Mouse (Mus musculus): Measurements from ENCODE around the gene Pfdn6.
A peak's percentile ranks its signal among the peaks of the same experiment; 100 is the strongest.
"Not testable (repeated sequence)": the region's sequence is repeated elsewhere in the genome, so short reads cannot be mapped to it uniquely, and the experiment has no call there.

Pfdn6 gene

DNA sequence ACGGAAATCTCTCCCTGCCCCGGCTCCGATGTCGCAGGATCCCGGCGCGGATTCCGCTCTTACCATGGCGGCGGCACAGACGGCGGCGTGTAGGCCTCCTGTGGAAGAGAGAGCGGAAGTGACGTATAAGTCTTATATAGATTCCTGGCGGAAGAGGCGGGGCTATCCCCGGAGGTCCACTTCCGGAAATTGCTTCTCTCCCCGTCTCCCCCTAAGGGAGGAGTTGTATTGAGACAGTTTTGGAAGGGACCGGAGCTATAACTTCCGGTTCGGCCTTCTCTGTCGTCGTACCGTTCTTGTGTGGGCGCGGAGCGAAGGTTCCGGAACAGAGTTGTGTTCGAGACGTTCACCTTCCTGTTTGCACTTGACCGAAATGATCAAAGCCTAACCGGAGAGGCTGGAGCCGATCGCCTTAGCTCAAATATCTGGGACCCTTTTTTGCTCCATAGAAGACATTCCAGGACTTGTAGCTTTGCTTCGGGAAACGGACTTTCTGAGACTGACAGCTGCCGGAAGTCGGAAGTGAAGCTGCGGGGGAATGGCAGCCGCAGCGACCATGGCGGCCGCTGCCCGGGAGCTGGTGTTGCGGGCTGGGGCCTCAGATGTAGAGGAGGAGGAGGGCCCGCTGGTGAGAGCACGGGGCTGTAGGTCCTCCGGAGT, 15.5 kb upstream of the Pfdn6 start, which contains the start of the genes Vps52 and Rps18:
TSS of gene Vps52 (plus strand) at position 258 of the 660 bp plus-strand sequence.
TSS of gene Rps18 (minus strand) at position 447 of the 660 bp plus-strand sequence.
- peak; percentile 95 for DNase-seq (ENCODE audit: low spot score)

DNA sequence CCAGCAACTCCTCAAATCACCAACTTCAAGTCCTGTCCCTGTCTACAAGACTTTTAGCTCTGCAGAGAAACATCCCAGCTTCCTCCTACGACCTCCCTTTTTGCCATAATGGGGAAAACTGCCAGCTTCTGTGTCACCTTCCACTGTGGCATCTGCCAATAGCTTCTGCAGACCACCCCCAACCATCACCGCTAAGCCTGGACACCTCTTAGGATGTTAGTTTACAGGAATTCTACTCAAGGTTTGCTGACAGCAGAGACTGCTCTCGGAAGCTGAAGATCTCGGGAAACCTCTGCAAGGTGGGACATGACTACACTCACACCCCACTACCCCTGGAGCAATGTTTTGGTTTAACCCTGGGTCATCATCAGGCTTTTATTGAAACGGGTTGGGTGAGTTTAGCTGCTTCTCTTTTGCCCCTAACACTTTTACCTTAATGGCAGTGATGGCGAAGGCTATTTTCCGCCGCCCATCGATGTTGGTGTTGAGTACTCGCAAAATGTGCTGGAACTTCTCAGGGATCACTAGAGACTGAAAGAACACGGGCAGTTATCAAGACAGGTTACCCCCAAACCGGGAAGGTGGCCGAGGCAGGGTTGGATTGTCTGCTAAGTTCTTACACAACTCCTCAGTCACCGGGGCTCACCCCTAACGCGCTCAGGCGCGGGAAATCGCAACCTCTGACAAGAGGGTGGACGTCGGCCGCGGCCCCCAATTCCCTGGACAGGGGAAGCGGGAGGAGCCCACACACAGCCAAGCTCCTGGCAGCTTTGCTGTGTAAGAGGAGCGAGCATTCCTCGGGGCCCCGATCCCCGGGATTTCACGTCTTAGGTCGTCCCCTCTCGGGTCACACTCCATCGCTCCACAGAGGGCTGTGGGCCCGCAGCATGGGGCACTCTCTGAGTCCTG, 14.8 kb upstream of the Pfdn6 start:
- no peak for DNase-seq (ENCODE audit: low spot score)

DNA sequence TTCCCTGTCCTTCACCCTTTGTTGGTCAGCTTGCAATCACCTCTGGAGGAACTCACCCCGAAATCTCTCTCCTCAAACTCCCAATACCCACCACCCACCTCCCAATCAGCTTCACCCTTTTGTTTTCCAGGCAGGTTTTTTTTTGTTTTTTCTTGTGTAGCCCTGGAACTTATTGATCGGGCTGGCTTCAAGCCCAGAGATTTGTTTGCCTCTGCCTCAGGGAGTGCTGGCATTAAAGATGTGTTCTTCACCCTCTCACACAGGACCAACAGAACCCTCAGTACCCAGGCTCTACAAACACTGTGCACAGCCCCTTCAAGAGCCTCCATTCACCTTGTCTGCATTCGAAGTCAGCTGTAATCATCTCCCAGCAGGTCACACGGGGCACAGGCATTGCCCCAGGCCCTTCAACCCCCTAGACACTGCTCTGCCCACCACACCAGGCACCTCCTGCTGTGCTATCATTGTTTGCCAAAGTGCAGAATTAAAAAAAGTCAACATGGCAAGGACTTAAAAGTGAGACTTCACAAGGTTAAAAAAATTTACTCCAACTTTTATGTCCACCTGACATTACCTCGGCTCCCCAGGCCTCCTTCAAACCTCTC, 13.9 kb upstream of the Pfdn6 start:
- no peak for DNase-seq (ENCODE audit: low spot score)

DNA sequence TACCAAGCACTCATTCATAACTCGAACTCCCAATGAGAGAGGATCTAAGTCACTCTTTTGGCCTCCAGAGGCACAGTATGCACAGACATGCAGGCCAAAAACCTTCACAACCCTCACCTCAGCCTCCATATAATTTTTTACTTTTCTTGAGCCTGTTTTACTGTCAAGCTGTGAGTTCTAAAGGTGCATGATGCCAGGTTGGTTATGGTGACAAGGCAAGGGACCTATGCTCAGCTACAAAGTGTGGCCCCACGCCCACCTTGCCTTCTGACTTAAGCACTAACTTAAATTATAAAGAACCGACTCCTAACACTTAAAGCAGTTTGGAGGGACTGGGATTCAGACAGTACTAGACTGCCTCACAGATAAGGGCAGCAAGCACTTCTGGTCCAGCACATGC, 13.2 kb upstream of the Pfdn6 start:
- DNase-seq (ENCODE audit: low spot score): no peak

DNA sequence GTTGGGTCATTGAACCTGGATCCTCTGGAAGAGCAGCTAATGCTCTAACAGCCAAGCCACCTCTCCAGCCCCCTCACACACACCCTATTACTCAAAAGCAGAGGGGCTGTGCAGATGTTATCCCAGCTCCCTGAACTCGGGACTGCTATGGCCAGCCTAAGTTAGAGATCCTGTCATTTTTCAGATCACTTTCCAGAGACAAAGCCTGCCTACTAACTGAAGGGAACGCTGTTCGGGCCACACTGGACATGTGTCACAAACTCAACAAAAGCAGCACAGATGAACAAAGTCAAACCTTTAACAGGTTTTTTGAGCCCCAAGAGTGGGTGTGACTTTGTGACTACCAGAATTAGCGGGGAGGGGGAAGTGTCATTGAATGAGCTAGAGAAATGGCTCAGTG, 12.7 kb upstream of the Pfdn6 start:
- no peak for DNase-seq (ENCODE audit: low spot score)

DNA sequence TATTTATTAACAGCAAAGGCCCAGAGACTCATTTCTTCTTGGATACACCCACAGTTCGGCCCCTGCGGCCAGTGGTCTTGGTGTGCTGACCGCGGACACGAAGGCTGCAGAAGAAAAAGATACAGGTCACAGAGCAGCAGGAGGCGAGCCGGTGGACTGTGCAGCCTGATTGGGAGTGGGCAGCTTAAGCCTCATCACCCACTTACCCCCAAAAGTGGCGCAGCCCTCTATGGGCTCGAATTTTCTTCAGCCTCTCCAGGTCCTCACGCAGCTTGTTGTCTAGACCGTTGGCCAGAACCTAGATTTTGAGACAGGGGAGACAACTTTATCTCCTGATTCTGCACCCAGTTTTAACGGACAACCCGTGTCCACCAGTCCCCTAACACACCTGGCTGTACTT, 11.9 kb upstream of the Pfdn6 start:
- DNase-seq (ENCODE audit: low spot score): not testable (repeated sequence)

DNA sequence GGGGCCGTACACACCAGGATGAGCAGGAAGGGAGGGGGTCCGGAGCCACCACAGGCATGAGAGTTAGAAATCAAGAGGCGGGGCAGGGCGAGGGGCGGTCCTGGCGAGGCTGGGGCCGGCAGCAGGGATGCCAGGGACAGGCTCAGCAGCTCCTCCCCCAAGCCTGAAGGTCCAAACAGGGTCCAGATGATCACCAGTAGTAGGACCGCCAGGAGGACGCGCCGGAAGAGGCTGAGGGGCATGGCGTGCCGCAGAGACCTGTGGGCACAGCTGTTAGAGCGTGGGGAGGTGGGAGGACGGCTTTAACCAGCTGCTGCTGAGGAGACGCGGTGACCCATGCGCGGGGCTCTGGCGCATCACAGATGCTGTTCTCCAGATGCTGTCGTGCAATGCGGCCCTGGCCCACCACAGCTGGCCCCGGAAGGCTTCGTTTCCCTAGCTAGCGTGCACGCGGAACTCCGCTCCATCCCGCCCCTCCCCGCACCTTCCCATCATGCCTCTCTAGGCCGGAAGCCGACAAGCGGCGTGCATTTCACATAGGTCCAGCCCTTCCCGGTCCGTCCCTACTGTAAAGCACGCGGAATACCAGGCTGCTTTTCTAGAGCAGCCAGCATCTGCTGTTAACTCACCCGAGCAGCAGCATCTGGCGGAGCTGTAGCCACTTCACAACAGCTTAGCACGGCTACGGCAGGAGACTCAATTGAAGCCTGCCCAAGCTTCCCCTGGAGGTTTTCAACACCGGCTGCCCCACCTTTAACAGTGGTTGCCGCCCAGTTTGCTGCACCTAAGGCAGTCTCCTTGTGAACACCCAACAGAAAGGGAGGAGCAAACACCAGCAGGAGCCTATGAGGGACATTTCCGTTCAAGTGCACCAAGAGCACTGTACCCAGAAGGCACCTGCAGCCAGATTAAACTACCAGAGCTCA, 11.1 kb upstream of the Pfdn6 start, which contains the start of gene B3galt4:
TSS of gene B3galt4 (minus strand) at position 468 of the 926 bp plus-strand sequence.
- peak; percentile 69 for DNase-seq (ENCODE audit: low spot score)

DNA sequence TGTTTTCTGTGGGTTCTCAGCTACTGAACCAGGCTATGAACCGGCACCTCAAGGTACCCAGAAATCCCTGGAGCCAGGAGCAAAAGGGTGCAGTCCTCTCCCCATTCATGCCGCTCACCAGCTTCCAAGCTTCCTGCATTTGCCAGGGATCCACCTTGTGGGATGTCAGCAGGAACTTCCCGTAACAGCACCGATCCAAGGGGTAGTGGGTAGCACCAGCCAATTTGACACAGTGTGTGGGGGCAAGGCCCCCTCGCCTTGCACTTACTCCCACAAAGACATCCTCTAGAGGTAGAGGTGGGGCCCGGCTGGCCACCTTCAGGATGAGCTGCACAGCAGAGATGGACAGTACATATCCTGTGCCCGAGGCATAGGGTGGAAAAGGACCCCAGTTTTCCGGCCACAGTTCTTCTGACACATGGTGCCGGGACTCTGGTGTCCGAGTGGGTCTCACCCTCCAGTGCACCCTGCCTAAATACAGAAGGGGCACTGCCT, 10.0 kb upstream of the Pfdn6 start:
- no peak for DNase-seq (ENCODE audit: low spot score)

DNA sequence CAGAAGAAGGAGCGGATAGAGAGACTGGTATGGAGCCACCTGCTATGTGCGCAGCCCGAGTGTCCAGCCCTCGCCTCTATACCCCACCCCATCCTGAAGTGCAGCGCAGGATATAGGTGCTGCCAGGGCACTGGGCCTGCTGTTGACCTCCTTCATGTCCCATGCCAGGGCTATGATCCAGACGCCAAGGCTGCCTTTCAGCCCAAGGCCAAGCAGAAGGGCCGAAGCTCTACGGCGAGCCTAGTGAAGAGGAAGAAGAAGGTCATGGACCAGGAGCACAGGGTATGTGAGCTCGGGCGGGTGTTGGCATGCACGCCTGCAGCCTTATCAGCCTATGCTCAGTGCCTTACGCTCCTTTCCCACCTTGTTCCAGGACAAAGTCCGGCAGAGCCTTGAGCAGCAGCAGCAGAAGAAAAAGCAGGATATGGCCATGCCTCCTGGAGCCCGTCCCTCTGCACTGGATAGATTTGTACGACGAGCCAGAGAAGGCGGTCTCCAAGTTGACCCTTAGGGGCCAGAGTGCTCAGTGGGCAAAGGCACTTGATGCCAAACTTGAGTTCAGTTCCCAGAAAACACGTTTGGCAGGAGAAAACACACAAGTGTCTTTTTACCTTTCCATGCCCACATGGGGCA, 8.9 kb upstream of the Pfdn6 start:
- DNase-seq (ENCODE audit: low spot score): no peak

DNA sequence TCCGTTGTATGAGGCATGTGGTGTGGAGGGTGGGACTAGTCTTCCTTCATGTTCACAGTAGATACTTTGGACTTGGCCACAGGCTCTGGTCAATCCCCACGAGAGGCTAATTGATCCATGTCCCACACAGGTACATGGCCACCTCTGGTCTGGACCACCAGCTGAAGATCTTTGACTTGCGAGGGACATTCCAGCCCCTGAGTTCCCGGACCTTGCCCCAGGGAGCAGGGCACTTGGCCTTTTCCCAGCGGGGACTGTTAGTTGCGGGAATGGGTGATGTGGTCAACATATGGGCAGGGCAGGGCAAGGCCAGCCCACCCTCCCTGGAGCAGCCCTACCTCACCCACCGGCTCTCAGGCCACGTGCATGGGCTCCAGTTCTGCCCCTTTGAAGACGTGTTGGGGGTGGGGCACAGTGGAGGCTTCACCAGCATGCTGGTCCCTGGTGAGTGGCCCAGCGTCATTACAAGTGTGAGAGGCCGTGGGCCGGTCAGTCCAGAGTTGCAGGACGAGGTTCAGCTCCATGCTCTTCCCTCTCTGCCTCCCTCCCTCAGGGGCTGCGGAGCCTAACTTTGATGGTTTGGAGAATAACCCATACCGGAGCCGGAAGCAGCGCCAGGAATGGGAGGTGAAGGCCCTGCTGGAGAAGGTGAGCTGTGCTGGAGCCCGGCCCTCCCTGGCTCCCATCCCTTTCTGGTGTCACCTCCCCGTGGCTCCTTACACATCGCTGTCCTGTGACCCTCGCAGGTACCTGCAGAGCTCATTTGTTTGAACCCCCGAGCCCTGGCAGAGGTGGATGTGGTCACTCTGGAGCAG, 8.2 kb upstream of the Pfdn6 start:
- DNase-seq (ENCODE audit: low spot score): no peak

DNA sequence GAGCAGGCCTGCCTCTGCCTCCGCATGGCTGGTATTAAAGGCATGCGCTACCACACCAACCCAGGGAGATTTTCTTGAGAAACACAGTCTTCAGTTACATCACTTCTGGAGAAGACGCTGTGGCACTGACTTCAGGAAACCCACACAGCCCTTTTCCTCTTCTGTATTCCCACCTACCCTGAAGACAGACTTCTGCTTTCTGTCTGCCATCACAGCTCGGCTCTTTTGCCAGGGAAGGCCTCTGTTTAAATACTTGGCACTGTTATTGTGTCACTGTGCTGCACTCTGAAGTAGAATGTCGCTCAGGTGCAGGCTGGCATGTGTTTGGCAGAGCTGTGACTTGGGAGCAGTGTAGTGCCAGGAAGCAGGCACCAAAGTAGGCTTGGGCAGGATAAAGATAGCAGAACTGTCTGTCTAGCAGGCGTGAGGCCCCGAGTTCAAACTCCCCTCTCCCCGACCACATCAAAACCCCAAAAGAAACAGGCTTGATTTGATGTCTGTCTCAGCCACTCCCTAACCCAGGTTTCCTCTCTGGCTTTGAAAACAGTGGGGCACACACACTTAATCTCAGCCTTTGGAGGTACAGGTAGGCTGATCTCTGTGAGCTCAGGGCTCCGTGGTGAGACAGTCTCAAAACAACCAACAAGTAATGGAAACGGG, 7.4 kb upstream of the Pfdn6 start:
- DNase-seq (ENCODE audit: low spot score): no peak

DNA sequence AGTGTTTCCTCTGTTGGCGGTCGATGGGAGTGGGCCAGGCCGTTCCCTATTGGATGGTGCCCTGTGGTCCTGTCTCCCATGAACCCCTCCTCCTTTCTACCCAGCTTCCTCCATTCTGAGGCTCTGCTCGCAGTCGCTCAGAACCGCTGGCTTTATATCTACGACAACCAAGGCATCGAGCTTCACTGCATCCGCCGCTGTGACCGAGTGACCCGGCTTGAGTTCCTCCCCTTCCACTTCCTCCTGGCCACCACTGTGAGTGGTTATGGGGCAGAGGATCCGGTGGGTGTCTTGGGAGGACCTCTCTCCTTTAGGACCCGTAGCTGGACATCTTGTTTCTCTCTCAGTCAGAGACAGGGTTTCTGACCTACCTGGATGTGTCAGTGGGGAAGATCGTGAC, 3.3 kb upstream of the Pfdn6 start:
- DNase-seq (ENCODE audit: low spot score): no peak

DNA sequence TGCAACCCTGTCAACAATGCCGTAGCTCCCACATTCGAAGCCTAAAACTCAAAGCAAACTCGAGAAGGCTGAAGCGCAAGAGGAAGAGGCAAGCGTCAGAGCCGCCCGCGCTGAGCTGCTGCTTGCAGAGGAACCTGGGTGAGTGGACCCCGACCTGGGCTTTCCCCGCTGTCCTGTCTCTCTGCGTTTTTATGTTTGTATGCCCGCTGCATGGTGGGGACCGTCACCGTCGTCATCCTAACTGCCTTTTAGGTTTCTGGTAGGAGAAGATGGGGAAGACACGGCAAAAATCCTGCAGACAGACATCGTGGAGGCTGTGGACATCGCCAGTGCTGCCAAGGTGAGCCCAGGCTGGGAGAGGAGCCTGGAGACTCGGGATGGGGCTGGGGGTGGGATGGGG, 1.2 kb upstream of the Pfdn6 start:
- DNase-seq (ENCODE audit: low spot score): no peak

DNA sequence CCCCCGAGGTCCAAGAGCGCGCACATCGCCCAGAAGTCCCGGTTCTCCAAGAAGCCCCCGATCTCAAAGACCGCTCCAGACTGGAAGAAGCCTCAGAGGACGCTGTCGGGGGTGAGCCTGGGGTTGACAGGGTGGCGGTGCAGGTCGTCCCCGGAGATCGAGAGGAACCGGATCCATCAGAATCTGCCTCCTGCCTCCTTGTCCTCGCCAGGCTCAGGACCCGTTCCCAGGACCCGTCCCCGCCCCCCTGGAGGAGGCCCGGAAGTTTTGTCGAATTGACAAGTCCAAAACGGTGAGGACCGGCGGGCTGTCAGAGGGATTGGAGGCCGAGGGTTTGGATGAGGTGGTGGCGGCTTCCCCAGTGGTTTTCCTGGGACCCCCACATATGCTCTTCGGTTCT, 838 bp upstream of the Pfdn6 start:
- DNase-seq (ENCODE audit: low spot score): no peak

DNA sequence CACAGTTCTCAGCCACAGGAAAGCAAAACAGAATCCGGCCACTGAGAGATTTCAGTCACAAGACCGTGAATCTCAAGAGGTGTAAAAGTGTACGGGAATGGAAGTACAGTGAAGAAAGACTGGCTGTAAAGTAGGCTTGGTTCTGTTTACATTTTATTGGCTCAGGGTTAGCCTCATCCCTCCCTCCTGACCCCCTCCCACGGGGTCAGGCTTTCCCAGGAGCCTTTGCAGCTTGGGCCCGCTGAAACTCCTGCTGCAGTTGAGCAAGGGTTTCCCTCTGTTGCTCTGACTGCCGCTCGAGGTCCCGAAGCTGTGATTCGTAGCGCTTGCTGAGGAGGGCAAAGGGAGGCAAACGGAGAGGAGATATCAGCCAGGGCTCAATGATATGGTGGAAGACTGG, 1.4 kb downstream of the Pfdn6 start:
- DNase-seq (ENCODE audit: low spot score): no peak

DNA sequence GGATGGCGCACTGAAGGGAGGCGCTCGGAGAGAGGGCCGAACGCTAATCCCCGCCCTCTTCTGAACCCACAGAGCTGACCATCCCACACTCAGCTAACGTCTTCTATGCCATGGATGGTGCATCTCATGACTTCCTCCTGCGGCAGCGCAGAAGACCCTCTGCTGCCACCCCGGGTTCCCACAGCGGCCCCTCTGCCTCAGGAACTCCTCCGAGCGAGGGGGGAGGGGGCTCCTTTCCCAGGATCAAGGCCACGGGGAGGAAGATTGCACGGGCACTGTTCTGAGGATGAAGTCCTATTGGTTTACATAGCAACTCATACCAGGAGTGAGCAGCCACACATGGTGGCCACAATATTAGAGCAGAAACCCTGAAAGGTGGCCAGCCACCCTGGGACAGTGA, 3.1 kb downstream of the Pfdn6 start:
- no peak for DNase-seq (ENCODE audit: low spot score)

DNA sequence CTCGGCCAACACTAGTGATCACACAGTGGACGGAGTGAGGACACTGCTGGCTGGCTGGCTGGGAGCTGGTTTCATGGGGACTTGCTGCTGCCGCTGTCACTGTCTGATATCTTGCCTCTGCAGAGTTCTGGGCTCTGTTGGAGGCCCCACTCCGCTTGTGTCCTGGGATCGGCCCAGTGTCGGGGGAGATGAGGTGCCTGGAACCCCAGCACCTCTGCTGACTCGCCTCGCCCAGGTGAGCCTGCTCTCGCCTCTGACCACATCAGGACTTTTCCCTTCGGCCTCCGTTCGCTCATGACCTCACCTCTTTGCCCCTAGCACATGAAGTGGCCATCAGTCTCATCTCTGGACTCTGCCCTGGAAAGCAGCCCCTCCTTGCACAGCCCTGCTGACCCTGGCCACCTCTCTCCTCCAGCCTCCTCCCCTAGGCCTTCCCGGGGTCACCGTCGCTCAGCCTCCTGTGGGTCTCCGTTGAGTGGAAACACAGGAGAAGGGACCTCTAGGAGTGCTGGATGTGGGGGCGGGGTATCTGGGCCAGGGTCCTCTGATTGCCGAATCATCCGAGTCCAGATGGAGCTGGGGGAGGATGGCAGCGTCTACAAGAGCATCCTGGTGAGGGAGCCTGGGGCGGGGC, 4.6 kb downstream of the Pfdn6 start:
- no peak for DNase-seq (ENCODE audit: low spot score)

DNA sequence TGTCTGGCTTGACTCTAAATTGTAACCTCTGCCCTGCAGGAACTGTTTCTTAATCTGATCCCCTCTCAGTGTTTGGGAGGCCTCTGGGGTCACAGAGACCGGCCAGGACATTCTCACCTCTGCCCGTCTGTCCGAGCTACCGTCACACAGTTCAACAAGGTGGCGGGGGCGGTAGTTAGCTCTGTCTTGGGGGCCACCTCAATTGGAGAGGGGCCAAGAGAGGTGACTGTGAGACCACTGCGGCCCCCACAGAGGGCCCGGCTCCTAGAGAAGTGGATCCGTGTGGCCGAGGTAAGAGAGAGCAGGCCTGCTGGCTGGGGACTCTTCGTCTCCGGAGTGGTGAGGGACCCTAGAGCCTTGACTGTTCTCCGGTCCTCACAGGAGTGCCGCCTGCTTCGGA, 7.2 kb downstream of the Pfdn6 start:
- no peak for DNase-seq (ENCODE audit: low spot score)

DNA sequence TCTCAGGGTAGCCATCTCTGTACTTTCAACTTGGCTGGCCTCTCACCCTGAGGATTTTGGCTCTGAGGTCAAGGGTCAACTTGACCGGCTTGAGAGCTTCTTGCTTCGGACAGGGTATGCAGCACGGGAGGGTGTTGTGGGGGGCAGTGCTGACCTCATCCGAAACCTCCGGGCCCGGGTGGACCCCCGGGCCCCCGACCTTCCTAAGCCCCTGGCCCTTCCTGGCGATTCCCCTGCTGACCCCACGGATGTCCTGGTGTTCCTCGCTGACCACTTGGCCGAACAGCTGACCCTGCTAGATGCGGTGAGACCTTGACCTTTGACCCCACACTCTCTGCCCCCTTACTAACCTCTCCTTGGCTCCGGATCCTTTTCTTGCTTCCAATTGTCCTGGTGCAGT, 7.7 kb downstream of the Pfdn6 start:
- no peak for DNase-seq (ENCODE audit: low spot score)
